Mouse (Mus musculus): ENCODE results near the gene Sh3bgrl. TPM values are rescaled to one million over a fixed set of nuclear protein-coding genes. Genes with fewer than 3 reads are reported as not detected.
"Not testable (repeated sequence)": the region's sequence is repeated elsewhere in the genome, so short reads cannot be mapped to it uniquely, and the experiment has no call there.

Gene Sh3bgrl
- 100 to 1,000 TPM; 110 to 112 TPM for total RNA-seq (2021)
- long read RNA-seq, experiment 1, transcript Sh3bgrl-201 (4 exons, 2,882 nt) = major isoform, 179 of 282 reads
- long read RNA-seq, experiment 1, partial matches to known transcripts = 93 of 282 reads
- long read RNA-seq, experiment 1, other reads (novel, unspliced or antisense) = 10 of 282 reads
- long read RNA-seq, experiment 2, transcript Sh3bgrl-201 (4 exons, 2,882 nt) = major isoform, 181 of 426 reads
- long read RNA-seq, experiment 2, partial matches to known transcripts = 235 of 426 reads
- long read RNA-seq, experiment 2, other reads (novel, unspliced or antisense) = 10 of 426 reads

DNA sequence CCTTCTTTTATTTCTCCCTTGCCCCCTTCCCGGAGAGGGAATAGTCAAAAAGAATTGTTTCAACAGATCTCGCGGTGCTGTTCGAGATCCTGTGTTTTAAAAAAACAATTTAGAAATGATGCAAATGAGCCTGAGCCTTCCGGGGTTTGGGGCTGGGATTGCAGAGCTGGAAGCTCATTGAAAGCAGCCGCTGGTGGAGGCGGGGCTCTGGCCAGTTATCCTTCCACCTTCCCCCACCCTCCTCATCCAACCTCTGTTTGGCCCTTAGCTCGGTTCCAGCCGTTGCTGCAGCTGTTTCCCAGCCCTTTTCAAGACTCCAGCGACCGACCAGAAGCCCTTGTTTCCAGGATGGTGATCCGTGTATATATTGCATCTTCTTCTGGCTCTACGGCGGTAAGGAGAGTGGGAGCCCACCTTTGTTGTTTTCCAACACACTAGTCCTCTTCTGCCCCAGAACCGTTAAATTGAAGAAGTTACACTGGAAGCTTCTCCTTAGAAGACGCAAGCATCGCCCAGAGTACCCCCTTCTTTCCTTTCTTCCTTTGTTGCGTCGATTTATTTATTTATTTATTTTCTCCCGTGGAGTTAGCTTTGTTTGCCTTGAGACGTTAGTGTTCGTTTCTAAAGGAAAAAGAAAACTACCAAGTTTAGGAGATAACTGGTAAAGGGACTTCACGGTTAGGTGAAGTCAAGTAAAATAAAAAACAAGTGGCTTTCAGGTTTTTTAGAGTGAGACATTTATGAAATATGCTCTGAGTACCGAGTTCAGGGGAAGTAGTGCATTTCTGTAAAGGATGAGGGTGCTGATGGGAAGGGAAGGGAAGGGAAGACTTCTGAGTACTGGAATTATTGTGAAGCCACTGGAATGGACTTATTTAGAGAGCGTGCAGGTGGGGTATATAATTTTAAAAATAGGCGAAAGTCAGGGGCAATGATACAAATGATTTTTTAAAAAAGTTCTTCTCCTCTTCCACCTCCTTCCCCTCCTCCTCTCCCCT, at the start of gene Sh3bgrl:
Gene Sh3bgrl (plus strand): TSS at position 121 of the 998 bp plus-strand sequence.
- DNase-seq (ENCODE audit: low spot score in 2 of 2) = peak; percentile 47 to 61

DNA sequence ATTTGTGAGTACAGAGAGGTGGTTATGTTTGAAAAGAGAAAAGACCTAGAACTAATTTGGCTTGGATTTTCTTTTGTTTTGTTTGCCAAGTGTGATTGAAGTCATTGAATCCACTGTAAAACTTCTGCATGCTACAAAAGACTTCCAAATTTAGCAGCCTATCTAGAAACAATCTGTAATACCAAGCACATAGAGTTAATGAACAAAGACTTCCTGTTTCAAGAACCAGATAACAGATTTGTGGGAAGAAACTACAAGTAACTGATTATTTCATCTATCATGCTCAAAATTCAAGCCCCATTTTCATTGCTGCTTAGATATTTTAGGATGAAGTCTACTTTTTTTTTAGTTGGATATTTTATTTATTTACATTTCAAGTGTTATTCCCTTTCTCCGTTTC, 47.4 kb upstream of the Sh3bgrl start:
- DNase-seq (ENCODE audit: low spot score in 2 of 2) = no peak

- no peak for DNase-seq (ENCODE audit: low spot score in 2 of 2)
Observed at GRCm38 (mm10) chrX:109071719-109072118, 23.4 kb upstream of the Sh3bgrl start.

DNA sequence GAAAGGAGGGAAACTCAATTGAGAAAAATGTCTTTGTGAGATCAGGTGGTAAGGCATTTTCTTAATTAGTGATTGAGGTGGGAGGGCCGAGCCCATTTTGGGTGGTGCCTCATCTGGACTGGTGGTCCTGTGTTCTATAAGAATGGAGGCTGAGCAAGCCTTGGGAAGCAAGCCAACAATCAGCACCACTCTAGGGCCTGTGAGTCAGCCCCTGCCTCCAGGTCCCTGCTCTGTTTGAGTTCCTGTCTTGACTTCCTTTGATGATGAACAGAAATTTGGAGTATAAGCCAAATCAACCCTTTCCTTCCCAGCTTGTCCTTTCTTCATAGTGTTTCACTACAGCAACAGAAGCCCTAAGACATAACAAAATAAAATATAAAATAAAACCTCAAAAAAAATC, 19.4 kb upstream of the Sh3bgrl start:
- DNase-seq (ENCODE audit: low spot score in 2 of 2) = no peak

- DNase-seq (ENCODE audit: low spot score in 2 of 2) = peak in 1 of 2 experiments; percentile 36
Observed at GRCm38 (mm10) chrX:109076355-109076754, 18.8 kb upstream of the Sh3bgrl start.

GRCm38 (mm10) chrX:109079354-109079753, 15.8 kb upstream of the Sh3bgrl start:
- DNase-seq (ENCODE audit: low spot score in 2 of 2) = not testable (repeated sequence)

- DNase-seq (ENCODE audit: low spot score in 2 of 2) = no peak
Observed at GRCm38 (mm10) chrX:109087073-109087472, 8.1 kb upstream of the Sh3bgrl start.

DNA sequence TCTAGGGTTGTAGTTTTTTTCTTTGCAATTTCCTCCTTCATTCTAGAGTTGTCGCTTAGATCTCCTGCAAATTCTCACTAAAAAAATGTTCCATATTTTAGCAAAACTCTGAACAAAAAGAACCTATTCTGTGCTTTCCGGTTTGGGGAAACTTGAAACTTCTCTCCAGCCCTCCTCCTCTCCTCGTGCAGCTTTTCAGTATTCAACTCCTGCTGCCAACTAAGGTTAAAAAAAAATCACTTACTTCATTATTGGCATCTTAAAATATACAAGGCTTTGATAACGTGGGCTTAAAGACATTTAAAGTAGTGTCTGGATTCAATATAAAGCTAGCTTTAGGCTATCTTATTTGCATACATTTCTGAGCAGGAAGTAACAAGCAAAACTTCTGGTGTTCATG, 365 bp upstream of the Sh3bgrl start:
- no peak for DNase-seq (ENCODE audit: low spot score in 2 of 2)

DNA sequence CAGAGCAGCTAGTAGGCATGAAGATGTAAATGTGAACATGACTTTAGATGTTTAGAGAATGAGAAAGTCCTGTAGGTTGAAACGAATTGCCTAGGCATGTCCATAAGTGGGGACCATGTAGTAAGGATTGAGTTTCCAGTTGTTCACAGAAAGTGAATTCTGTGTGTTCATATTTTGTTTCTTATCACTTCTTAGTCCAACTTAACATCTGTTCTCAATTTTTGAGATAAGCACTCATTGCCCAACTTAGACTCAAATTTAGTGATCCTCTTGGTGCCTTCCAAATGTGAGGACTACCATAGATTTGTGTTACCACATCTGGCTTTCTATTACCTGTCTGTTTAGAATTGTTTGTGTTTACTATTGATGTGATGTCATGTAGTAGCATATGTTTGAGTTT, 3.3 kb downstream of the Sh3bgrl start:
- DNase-seq (ENCODE audit: low spot score in 2 of 2) = no peak

DNA sequence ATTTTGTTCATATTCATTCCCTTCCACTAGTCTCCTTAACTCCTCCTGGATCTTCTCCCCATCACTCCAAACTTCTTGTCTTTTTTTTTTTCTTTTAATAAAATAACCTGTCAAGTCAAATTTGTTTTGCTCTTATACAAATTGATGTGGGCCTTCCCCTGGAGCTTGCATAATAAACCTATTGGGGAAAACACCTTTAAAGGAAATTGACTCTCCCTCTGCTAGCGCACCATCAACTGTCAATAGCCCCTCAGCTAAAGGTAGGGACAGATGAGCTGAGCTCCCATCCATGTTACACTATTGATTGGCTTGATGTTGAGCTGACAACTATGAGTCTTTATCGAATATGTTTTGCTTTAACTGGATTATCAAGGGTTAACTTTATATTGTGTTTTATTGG, 5.3 kb downstream of the Sh3bgrl start:
- no peak for DNase-seq (ENCODE audit: low spot score in 2 of 2)

GRCm38 (mm10) chrX:109108117-109108805, 13.1 kb downstream of the Sh3bgrl start:
- no peak for DNase-seq (ENCODE audit: low spot score in 2 of 2)

- no peak for DNase-seq (ENCODE audit: low spot score in 2 of 2)
Observed at GRCm38 (mm10) chrX:109112885-109113284, 17.7 kb downstream of the Sh3bgrl start.

GRCm38 (mm10) chrX:109113401-109114280, 18.5 kb downstream of the Sh3bgrl start:
- DNase-seq (ENCODE audit: low spot score in 2 of 2) = no peak

- no peak for DNase-seq (ENCODE audit: low spot score in 2 of 2)
Observed at GRCm38 (mm10) chrX:109119829-109120826, 25.0 kb downstream of the Sh3bgrl start.

- DNase-seq (ENCODE audit: low spot score in 2 of 2) = no peak
Observed at GRCm38 (mm10) chrX:109121161-109121560, 26.0 kb downstream of the Sh3bgrl start.

DNA sequence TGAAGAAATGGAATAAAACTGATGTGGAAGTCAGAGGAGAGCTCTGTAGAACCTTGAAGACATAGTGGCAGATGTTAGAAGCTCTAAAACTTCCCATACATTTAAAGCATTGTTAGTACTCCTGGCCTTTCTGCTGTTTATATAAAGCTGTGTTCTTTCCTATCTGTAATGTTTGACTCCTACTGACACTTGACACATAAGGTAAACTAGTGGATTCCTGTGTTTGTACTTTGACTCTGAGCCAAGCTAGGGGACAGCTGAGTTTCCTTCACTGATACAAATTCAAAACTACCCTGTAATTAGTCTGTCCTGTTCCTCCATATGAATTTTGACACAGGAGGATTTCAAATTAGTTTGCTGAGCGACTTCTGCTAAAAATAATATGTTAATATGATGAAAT, 27.5 kb downstream of the Sh3bgrl start:
- DNase-seq (ENCODE audit: low spot score in 2 of 2) = no peak

DNA sequence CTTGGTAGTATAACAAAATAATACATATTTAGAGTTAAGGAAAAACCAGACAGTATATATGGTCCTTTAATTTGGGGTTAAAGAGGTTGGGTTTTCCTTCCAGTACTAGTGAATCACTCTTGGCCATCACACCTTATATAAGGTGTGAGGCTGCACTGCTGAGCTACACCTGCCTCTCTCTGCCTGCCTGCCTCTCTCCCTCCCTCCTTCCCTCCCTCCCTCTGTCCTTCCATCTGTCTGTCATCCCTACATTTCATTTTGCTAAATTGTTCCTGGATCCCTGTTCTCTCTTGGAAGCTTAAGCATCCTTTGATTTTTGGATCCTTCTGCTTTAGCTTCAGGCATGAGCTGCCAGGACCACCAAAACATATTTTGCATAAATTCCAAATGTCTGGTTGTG, 28.6 kb downstream of the Sh3bgrl start:
- no peak for DNase-seq (ENCODE audit: low spot score in 2 of 2)

DNA sequence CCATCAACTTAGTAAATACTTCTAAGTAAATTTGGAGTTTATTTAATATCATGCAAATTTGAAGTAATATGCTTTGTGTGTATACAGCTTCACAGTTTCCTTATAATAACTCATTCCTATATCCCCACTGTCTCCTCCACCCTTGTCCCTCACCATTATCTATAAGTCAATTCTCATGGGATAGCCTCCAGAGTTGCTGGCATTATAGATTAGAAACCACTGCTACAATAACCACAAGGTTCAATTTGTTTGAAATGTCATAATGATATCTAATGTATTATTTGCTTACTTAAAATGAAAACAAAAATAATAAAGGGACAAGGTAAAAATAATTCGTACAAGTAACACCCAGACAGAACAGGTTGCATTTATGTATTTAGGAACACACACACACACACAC, 31.7 kb downstream of the Sh3bgrl start:
- DNase-seq (ENCODE audit: low spot score in 2 of 2) = no peak

- DNase-seq (ENCODE audit: low spot score in 2 of 2) = no peak
Observed at GRCm38 (mm10) chrX:109127551-109128088, 32.5 kb downstream of the Sh3bgrl start.
